Mouse (Mus musculus) gastrocnemius, postnatal 14 days (tissue): ENCODE measurements around the gene Scn11a. TPM values are rescaled to one million over a fixed set of nuclear protein-coding genes. Genes with fewer than 3 reads are reported as not detected.

Experiments used
- total RNA-seq, 2 experiments: library from RNA; stranded (reverse); gene quantifications; 2 replicates each; pipeline ENCODE4 v1.2.3; 2021

Scn11a gene
- total RNA-seq, 2 experiments from 2014 or later = not detected

Other genes starting within 250 kb of the Scn11a start
- gene Scn5a, start 246.4 kb downstream of the Scn11a start, total RNA-seq = under 1 TPM; 0.22 to 0.53 TPM
- not detected for gene Scn10a, start 106.1 kb downstream of the Scn11a start, total RNA-seq
- gene Wdr48, start 69.4 kb upstream of the Scn11a start, total RNA-seq = 10 to 100 TPM; 11.2 to 11.4 TPM
- 10 to 100 TPM; 16.9 to 17.7 TPM for gene Gorasp1, start 112.1 kb upstream of the Scn11a start, total RNA-seq
- gene Ttc21a, start 112.2 kb upstream of the Scn11a start, total RNA-seq = not detected
- 1 to 10 TPM; 1.9 to 2.5 TPM for gene Csrnp1, start 159.2 kb upstream of the Scn11a start, total RNA-seq
- 100 to 1,000 TPM in 1 of 2 experiments, 10 to 100 TPM in 1; 47.9 to 100 TPM for gene Xirp1, start 198.1 kb upstream of the Scn11a start, total RNA-seq
- 1 to 10 TPM in 1 of 2 experiments, under 1 TPM in 1; 0.91 to 1.9 TPM for gene Cx3cr1, start 244.4 kb upstream of the Scn11a start, total RNA-seq